Mouse (Mus musculus): ENCODE data around the gene Il1a.

- TF ChIP-seq ELF1 (IDR thresholded peaks at IDR 0.05; ENCODE audit: low read depth, low read length) (no peak), MAX (IDR thresholded peaks at IDR 0.05; ENCODE audit: low read length) (no peak), CTCF (conservative IDR thresholded peaks at IDR 0.05 in 1 of 2, IDR thresholded peaks at IDR 0.05 in 1 of 2; ENCODE audit: low read depth in 2 of 2, low read length in 2 of 2) (no peak), ZNF384 (IDR thresholded peaks at IDR 0.05; ENCODE audit: low read depth, low read length) (no peak), EP300 (IDR thresholded peaks at IDR 0.05; ENCODE audit: low read length) (no peak), POLR2A (IDR thresholded peaks at IDR 0.05; ENCODE audit: low read depth, low read length) (no peak), HCFC1 (IDR thresholded peaks at IDR 0.05; ENCODE audit: low read depth, low read length) (no peak), SMC3 (IDR thresholded peaks at IDR 0.05; ENCODE audit: low read depth, low read length) (no peak), CHD2 (IDR thresholded peaks at IDR 0.05; ENCODE audit: low read length) (no peak), MYC (IDR thresholded peaks at IDR 0.05; ENCODE audit: low read depth, low read length) (no peak), NELFE (IDR thresholded peaks at IDR 0.05; ENCODE audit: low read depth, low read length) (no peak), TCF12 (IDR thresholded peaks at IDR 0.05; ENCODE audit: low read depth, low read length) (no peak), NRF1 (IDR thresholded peaks at IDR 0.05; ENCODE audit: low read depth, low read length) (no peak)
Observed at GRCm38 (mm10) chr2:129338138-129338621, 28.4 kb upstream of the Il1a start.
